Mouse (Mus musculus) forebrain, embryonic 11.5 days (tissue): Measurements from ENCODE around the gene Tbc1d9b. TPM values are rescaled to one million over a fixed set of nuclear protein-coding genes. Genes with fewer than 3 reads are reported as not detected.

Source experiments
- ATAC-seq: fragments of 200-750 bp; cut with Nextera tagmentation; replicated peaks from 2 replicates; pipeline ENCODE4 v1.8.0; 2017; ENCODE audit warnings: moderate TSS enrichment; ENCODE audit not compliant: low FRiP score
- DNase-seq: peaks from one replicate; pipeline ENCODE4 v3.0.0-alpha.2; 2017; ENCODE audit warnings: low spot score
- H3K27ac ChIP-seq: fragments of 300-500 bp; sonication (generic); 2 replicates; pipeline ENCODE4 v1.5.1; 2014; ENCODE audit warnings: low read depth, low read length
- H3K27me3 ChIP-seq: fragments of 300-500 bp; sonication (generic); 2 replicates; pipeline ENCODE4 v1.6.1; 2014; ENCODE audit warnings: mild to moderate bottlenecking, low read length, mixed read lengths; ENCODE audit not compliant: control insufficient read depth, insufficient read depth
- H3K36me3 ChIP-seq: fragments of 300-500 bp; sonication (generic); 2 replicates; pipeline ENCODE4 v1.6.1; 2014; ENCODE audit warnings: mild to moderate bottlenecking, low read length, moderate library complexity, mixed read lengths; ENCODE audit not compliant: control insufficient read depth, insufficient read depth
- H3K4me1 ChIP-seq: fragments of 300-500 bp; sonication (generic); replicated peaks from 2 replicates; pipeline ENCODE4 v1.6.1; 2014; ENCODE audit warnings: low read length, mixed read lengths; ENCODE audit not compliant: control insufficient read depth, insufficient read depth
- H3K4me2 ChIP-seq: fragments of 300-500 bp; sonication (generic); 2 replicates; pipeline ENCODE4 v1.6.1; 2014; ENCODE audit warnings: low read depth, mild to moderate bottlenecking, low read length, moderate library complexity, mixed read lengths; ENCODE audit not compliant: severe bottlenecking
- H3K4me3 ChIP-seq: fragments of 300-500 bp; sonication (generic); 2 replicates; pipeline ENCODE4 v1.5.1; 2014; ENCODE audit warnings: low read depth, low read length
- H3K9ac ChIP-seq: fragments of 300-500 bp; sonication (generic); 2 replicates; pipeline ENCODE4 v1.6.1; 2014; ENCODE audit warnings: low read length
- H3K9me3 ChIP-seq: fragments of 300-500 bp; sonication (generic); 2 replicates; pipeline ENCODE4 v1.6.1; 2016; ENCODE audit warnings: low read length, mixed read lengths; ENCODE audit not compliant: control insufficient read depth
- WGBS: fragments of 180-500 bp; shearing (Covaris S2); extraction: QIAGEN DNeasy Blood & Tissue Kit; methylation state at CpG from one replicate; pipeline ENCODE4 v1.1.7; 2014; 5-methylcytosine and 5-hydroxymethylcytosine counted together
- polyA plus RNA-seq: library from polyadenylated mRNA; unstranded; fragments of >200 nt; fragmentation: Nextera tagmentation; extraction: Ambion mirVana; gene quantifications from 2 replicates; pipeline ENCODE4 v1.2.1, GENCODE M21; 2014

Gene Tbc1d9b
- polyA plus RNA-seq, 1 experiment from 2014 or later, result 34.0 TPM

DNA sequence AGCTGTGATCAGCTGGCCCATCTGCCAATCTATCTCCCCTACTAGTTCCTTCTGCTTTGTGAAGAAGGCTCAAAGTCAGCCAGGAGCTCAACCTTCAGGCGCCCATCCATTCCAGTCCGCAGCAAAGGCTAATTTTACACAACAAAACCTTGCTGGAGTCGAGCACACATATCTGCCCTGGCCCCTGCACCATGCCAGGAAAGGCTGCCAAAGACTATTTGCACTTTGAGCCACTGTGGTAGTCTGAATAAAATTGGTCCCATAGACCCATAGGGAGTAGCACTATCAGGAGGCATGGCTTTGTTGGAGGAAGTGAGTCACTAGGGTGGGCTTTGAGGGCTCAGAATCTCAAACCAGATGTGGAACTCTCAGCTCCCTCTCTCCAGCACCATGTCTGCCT is 74.2 kb downstream of the Tbc1d9b start:
- Histone ChIP-seq H3K9ac (no peak overlapping the region), H3K27me3 (no peaks in the 10 kb centered on the region), H3K4me2 (no peak overlapping the region), H3K4me1 (no peaks in the 10 kb centered on the region), H3K9me3 (no peaks in the 10 kb centered on the region), H3K4me3 (no peak overlapping the region), H3K36me3 (peaks cover 35% of the 10 kb centered on the region), H3K27ac (no peak overlapping the region)
- DNase-seq, result no peak
- no peak for ATAC-seq
- WGBS, result 94% methylated on average over 3 of the region's 3 CpGs

DNA sequence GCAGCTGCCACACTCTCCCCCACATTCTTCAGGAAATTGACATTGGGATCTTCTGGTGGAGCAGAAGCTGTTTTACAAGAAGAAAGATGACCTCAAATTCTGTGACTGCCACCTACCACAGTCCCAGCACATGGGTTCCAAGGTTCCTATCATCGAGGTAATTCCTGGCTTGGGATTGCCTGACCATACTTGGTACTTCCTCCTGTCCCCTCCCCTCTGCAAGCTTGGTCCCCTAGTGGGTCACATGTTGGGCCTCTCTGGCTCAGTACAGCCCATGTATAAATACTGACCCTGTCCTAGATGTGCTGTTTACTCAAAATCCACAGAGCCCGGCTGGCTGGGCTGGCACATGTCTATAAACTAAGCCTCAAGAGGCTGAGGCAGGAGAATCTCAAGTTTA is 74.8 kb downstream of the Tbc1d9b start:
- 88% methylated on average over 2 of the region's 2 CpGs for WGBS
- no peaks in the 10 kb centered on the region for H3K9me3 ChIP-seq
- H3K27ac ChIP-seq, result no peak overlapping the region
- H3K9ac ChIP-seq, result no peak overlapping the region
- no peaks in the 10 kb centered on the region for H3K4me1 ChIP-seq
- no peak for ATAC-seq
- no peak overlapping the region for H3K4me3 ChIP-seq
- no peak overlapping the region for H3K4me2 ChIP-seq
- no peaks in the 10 kb centered on the region for H3K27me3 ChIP-seq
- DNase-seq, result no peak
- peaks cover 32% of the 10 kb centered on the region; the same call in 1 of the 2 replicates for H3K36me3 ChIP-seq

GRCm38 (mm10) chr11:50207344-50207743 is 76.1 kb downstream of the Tbc1d9b start:
- H3K36me3 ChIP-seq, result peaks cover 24% of the 10 kb centered on the region; the same call in 1 of the 2 replicates
- H3K9ac ChIP-seq, result no peak overlapping the region

DNA sequence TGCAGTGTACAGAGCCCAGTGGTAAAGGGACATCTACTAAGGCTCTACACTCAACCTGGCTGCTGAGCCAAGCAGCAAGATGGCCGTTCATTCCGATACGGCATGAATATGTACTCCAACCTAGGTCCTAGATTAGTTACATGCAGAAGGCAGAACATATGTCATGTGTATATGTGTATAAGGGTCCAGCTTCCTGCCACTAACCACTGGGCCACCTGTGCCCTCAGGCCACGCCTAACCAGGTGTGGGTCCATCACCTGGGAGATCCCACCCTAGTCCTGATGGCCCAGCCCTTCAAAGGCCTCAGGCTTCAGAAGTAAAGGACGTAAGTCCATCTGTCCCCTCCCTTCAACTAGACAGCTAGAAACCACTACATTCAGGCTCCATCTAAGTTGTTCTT is 76.8 kb downstream of the Tbc1d9b start:
- no peak overlapping the region for H3K27ac ChIP-seq
- no peaks in the 10 kb centered on the region for H3K27me3 ChIP-seq
- H3K4me2 ChIP-seq, result no peak overlapping the region
- no peak for ATAC-seq
- no peak overlapping the region for H3K9ac ChIP-seq
- no peak overlapping the region for H3K4me3 ChIP-seq
- H3K9me3 ChIP-seq, result no peaks in the 10 kb centered on the region
- peaks cover 21% of the 10 kb centered on the region; the same call in 1 of the 2 replicates for H3K36me3 ChIP-seq
- WGBS, result 95% methylated on average over 5 of the region's 5 CpGs
- H3K4me1 ChIP-seq, result no peaks in the 10 kb centered on the region
- DNase-seq, result no peak

More at GRCm38 (mm10) chr11:50207344-50207743, 76.1 kb downstream of the Tbc1d9b start:
- Histone ChIP-seq H3K9me3 (no peaks in the 10 kb centered on the region), H3K4me3 (no peak overlapping the region), H3K27me3 (no peaks in the 10 kb centered on the region), H3K27ac (no peak overlapping the region), H3K4me1 (no peaks in the 10 kb centered on the region), H3K4me2 (no peak overlapping the region)
- 97% methylated on average over 14 of the region's 14 CpGs for WGBS
- DNase-seq, result no peak
- no peak for ATAC-seq

GRCm38 (mm10) chr11:50210101-50210504 is 78.9 kb downstream of the Tbc1d9b start:
- Histone ChIP-seq H3K36me3 (peaks cover 13% of the 10 kb centered on the region; the same call in 1 of the 2 replicates), H3K4me3 (peak overlapping the region; percentile 72), H3K27ac (peak overlapping the region; percentile 79), H3K4me2 (peak overlapping the region; percentile 63), H3K9me3 (no peaks in the 10 kb centered on the region), H3K9ac (peak overlapping the region; percentile 79), H3K27me3 (no peaks in the 10 kb centered on the region), H3K4me1 (no peaks in the 10 kb centered on the region)
- 0% methylated on average over 24 of the region's 24 CpGs for WGBS
- ATAC-seq, result peak; percentile 92
- DNase-seq, result peak; percentile 94

DNA sequence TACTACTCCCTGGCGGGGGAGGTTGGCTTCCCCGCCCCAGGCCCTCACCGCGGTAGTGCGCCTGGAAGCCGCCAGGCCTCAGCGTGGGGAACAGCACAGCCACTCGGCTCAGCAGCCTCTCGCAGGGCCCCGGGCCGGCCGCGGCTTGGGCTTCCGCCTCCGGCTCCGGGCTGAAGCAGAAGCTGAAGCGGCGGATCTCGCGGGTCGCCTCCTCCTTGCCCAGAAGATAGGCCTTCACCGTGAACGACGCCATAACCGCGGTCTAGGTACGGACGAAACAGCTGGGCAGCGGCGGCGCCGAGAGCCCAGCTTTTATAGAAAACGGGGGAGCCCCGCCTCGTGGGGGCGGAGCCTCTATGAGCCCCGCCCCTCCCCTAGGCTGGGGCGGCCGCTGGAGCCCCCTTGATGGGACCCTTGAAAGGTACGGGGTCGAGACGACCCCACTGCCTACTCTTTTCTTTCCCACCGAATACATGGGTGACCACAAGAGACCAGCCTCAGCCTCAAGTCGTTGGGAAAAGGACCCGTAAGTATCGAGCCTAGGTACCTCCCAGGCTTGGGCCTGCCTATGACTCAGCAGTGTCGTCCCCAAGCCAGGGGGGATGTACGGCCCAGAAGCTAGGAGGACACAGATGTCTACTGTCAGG is 79.4 kb downstream of the Tbc1d9b start, which contains the start of the genes Sqstm1 and Mgat4b:
Gene Sqstm1, minus strand, starts transcription at position 323 of the 647 bp plus-strand sequence.
Gene Mgat4b, plus strand, starts transcription at position 386 of the 647 bp plus-strand sequence.
- ATAC-seq, result peak; percentile 76
- H3K4me3 ChIP-seq, result peak within 1 kb of the TSS; percentile 72
- WGBS, result 2% methylated on average over 48 of the region's 48 CpGs
- peak within 1 kb of the TSS; percentile 63 for H3K4me2 ChIP-seq
- no peaks in the 10 kb centered on the region for H3K9me3 ChIP-seq
- peaks cover 11% of the 10 kb centered on the region; the same call in 1 of the 2 replicates for H3K36me3 ChIP-seq
- H3K9ac ChIP-seq, result peak within 1 kb of the TSS; percentile 79
- no peaks in the 10 kb centered on the region for H3K27me3 ChIP-seq
- peak; percentile 86 for DNase-seq
- peaks cover 3% of the 10 kb centered on the region; the same call in 1 of the 2 replicates for H3K4me1 ChIP-seq
- H3K27ac ChIP-seq, result peak within 1 kb of the TSS; percentile 79

DNA sequence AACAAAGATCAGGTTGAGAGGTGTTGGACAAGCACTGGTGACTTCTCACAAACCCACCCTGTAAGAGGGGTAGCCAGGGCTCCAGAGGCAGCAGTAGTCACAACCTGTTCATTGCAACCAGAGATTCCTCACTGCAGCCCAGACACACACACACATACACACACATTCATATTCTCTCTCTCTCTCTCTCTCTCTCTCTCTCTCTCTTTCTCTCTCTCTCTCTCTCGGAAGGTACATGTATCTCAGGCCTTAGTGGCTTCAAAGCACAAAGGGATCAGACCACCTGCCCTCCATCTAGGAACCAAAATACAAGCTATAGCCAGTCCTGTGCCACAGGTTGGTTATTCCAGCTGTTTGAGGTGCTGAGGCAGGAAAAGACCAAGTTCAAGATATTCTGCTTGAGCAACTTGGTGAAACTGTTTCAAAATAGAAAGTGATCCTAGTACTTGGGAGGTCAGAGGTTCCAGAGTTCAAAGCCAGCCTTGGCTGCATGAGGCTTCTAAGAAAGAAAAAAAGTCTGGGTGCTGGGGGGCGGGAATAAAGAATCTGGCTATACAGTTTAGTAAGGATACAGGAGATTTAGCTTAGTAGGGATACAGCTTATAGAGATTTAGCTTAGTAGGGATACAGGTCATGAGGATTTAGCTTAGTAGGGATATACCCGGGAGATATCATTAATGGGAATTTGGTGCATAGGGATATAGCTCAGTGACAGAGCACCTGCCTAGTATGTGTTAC is 80.3 kb downstream of the Tbc1d9b start:
- Histone ChIP-seq H3K4me1 (peaks cover 4% of the 10 kb centered on the region; the same call in 1 of the 2 replicates), H3K9ac (no peak overlapping the region), H3K4me3 (peak overlapping the region; percentile 72; the same call in 1 of the 2 replicates), H3K27me3 (no peaks in the 10 kb centered on the region), H3K9me3 (no peaks in the 10 kb centered on the region), H3K27ac (no peak overlapping the region), H3K4me2 (peak overlapping the region; percentile 63; the same call in 1 of the 2 replicates), H3K36me3 (peaks cover 3% of the 10 kb centered on the region; the same call in 1 of the 2 replicates)
- 84% methylated on average over 3 of the region's 3 CpGs for WGBS
- no peak for DNase-seq
- no peak for ATAC-seq

DNA sequence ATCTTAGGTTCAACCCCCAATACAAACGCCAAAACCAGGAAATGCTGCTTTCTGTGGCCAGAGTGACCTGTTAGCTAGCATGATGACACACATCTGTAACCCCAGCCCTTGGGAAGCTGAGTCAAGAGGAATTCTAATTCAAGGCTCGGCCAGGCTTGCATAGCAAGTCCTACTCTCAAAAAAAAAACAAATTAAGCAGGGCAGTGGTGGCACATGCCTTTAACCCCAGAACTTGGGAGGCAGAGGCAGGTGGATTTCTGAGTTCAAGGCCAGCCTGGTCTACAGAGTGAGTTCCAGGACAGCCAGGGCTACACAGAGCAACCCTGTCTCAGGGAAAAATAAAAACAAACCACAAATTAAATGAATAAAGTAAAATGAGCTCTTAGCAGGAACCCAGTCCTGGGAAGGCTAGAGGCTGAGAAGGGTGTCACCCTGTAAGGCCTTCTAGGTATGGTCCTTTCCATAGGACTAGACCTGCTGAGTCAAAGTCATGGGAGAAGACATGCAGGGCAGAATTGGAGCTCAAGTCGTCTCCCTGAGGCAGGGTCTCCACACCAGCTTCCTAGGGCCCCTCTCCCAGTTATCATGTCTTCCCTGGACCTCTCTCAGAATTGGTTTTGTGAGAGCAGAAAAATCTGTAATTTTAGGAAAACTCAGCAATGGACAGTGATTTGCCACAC is 81.0 kb downstream of the Tbc1d9b start:
- Histone ChIP-seq H3K9ac (no peak overlapping the region), H3K36me3 (no peaks in the 10 kb centered on the region; the same call in 1 of the 2 replicates), H3K27me3 (no peaks in the 10 kb centered on the region), H3K4me3 (no peak overlapping the region), H3K4me1 (peaks cover 4% of the 10 kb centered on the region; the same call in 1 of the 2 replicates), H3K9me3 (no peaks in the 10 kb centered on the region), H3K4me2 (no peak overlapping the region), H3K27ac (no peak overlapping the region)
- no peak for DNase-seq
- no peak for ATAC-seq
- 81% methylated on average over 3 of the region's 3 CpGs for WGBS
